Mouse (Mus musculus): ENCODE data around the gene Sox30. TPM values are rescaled to one million over a fixed set of nuclear protein-coding genes. Genes with fewer than 3 reads are reported as not detected.

The Sox30 gene
- polyA plus RNA-seq, 1 experiment from 2014 or later, result 0.16 TPM

DNA sequence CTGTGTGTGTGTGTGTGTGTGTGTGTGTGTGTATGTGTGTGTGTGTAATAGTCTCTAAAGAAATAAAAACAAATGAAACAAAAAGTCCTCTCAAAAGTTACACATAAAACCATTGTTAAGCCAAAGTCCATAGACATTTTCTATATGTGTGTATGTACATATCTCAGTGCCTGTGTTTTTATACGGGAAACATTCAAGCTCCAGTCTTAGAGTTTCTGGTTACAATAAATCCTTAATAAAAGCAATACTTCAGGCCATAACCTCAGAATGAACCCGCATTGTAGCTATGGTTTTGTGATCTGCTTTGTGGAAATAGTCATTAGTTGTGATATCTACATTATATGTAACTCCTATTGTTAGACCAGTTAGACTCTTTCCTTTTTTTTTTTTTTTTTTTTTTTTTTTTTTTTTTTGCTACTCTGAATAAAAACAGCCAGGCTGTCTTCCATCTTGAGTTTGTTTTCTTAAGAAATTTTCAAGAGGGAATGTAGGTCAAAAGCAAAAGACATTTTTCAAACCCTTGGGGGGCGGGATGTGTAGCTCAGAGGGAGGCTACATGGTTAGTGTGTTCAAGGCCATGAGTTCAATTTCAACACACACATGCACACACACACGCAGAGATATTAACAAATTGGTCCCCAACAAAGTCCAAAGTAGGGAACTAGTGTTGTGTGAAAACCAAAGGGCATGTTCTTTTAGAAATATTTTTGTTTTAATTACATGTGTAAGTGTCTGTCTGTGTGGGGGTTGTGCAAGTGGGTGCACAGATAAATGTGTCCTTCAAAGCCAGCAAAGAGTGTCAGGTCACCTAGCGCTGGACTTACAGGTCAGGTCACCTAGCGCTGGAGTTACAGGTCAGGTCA lies 48.1 kb downstream of the Sox30 start:
- no peak overlapping the region for H3K4me2 ChIP-seq (replicated peaks; ENCODE audit: low read depth, low read length)
- H3K4me3 ChIP-seq (ENCODE audit: low read length), result no peak overlapping the region
- peaks cover 18% of the 10 kb centered on the region for H3K4me1 ChIP-seq (ENCODE audit: control insufficient read depth, insufficient read depth, low read length)
- H3K9me3 ChIP-seq (ENCODE audit: control insufficient read depth, low read length), result no peaks in the 10 kb centered on the region
- H3K27ac ChIP-seq (ENCODE audit: low read depth, low read length), result peak overlapping the region; percentile 42
- no peaks in the 10 kb centered on the region for H3K36me3 ChIP-seq (ENCODE audit: control insufficient read depth, insufficient read depth, low read length)
- no peaks in the 10 kb centered on the region for H3K27me3 ChIP-seq (ENCODE audit: control insufficient read depth, insufficient read depth, low read length)
- H3K9ac ChIP-seq (ENCODE audit: low read depth, low read length), result no peak overlapping the region
- no peak for ATAC-seq (ENCODE audit: low FRiP score, low TSS enrichment)
- 70% methylated on average over 6 of the region's 6 CpGs for WGBS

DNA sequence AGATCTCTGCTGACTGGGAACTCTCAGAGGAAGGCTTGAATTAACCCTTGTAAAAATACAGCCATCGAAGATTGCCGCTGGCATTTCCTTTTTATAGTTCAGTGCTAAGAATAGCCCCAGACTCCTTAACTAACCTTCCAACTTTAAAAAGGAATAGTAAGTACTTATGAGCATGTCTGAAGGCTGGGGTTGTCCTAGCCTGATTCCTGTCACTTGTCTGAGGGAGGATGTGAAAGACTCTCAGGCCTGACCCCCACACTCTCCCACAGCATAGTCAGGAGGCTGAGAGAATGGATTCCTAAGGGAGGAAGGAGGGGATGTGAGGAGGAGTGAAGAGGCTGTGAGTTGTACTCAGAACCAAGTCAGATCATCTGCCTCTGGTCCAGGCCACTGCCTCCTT lies 49.4 kb downstream of the Sox30 start:
- Histone ChIP-seq H3K36me3 (ENCODE audit: control insufficient read depth, insufficient read depth, low read length) (no peaks in the 10 kb centered on the region), H3K27ac (ENCODE audit: low read depth, low read length) (peak overlapping the region; percentile 63; the same call in 1 of the 2 replicates), H3K4me1 (ENCODE audit: control insufficient read depth, insufficient read depth, low read length) (peaks cover 18% of the 10 kb centered on the region), H3K27me3 (ENCODE audit: control insufficient read depth, insufficient read depth, low read length) (no peaks in the 10 kb centered on the region), H3K9me3 (ENCODE audit: control insufficient read depth, low read length) (no peaks in the 10 kb centered on the region), H3K4me2 (replicated peaks; ENCODE audit: low read depth, low read length) (no peak overlapping the region), H3K9ac (ENCODE audit: low read depth, low read length) (no peak overlapping the region), H3K4me3 (ENCODE audit: low read length) (no peak overlapping the region)
- ATAC-seq (ENCODE audit: low FRiP score, low TSS enrichment), result peak; percentile 40
- WGBS, result 43% methylated on average over 2 of the region's 2 CpGs

DNA sequence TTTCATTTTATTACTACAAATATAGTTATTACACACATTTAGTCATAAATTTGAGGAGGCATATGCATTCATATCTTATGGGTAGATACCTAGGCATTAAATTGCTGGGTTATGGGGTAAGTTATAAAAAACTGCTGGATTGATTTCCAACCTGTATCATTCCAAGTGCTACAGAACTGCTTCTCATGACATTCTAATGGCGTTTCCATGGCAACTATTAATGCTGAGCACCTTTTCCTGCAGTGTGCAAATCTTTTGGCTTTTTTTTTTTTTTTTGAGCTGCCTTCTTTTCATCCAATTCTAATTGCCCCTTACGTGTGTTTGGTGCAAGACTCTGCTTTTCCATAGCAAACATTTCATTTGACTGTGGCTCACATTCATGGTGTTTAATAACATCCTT lies 49.9 kb downstream of the Sox30 start:
- peaks cover 18% of the 10 kb centered on the region for H3K4me1 ChIP-seq (ENCODE audit: control insufficient read depth, insufficient read depth, low read length)
- no peak overlapping the region for H3K4me3 ChIP-seq (ENCODE audit: low read length)
- H3K27ac ChIP-seq (ENCODE audit: low read depth, low read length), result peak overlapping the region; percentile 63; the same call in 1 of the 2 replicates
- H3K9ac ChIP-seq (ENCODE audit: low read depth, low read length), result no peak overlapping the region
- no peaks in the 10 kb centered on the region for H3K36me3 ChIP-seq (ENCODE audit: control insufficient read depth, insufficient read depth, low read length)
- no peak overlapping the region for H3K4me2 ChIP-seq (replicated peaks; ENCODE audit: low read depth, low read length)
- ATAC-seq (ENCODE audit: low FRiP score, low TSS enrichment), result no peak
- no peaks in the 10 kb centered on the region for H3K27me3 ChIP-seq (ENCODE audit: control insufficient read depth, insufficient read depth, low read length)
- 75% methylated on average over 2 of the region's 2 CpGs for WGBS
- no peaks in the 10 kb centered on the region for H3K9me3 ChIP-seq (ENCODE audit: control insufficient read depth, low read length)

DNA sequence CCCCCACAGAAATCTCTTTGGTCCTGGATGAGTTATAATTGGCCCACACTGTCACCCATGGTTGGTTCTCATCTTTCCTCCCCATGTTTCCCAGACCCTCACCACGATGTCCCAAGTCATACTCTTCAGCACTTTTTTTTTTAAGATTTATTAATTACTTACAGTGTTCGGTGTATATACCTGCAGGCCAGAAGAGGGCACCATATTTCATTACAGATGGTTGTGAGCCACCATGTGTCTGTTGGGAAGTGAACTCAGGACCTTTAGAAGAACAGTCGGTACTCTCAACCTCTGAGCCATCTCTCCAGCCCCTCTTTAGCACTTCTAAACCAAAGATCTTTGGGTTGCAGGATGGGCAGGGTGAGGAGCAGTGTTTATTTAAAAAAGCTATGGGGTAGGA lies 51.4 kb downstream of the Sox30 start:
- Histone ChIP-seq H3K36me3 (ENCODE audit: control insufficient read depth, insufficient read depth, low read length) (no peaks in the 10 kb centered on the region), H3K4me3 (ENCODE audit: low read length) (no peak overlapping the region), H3K27me3 (ENCODE audit: control insufficient read depth, insufficient read depth, low read length) (no peaks in the 10 kb centered on the region), H3K9ac (ENCODE audit: low read depth, low read length) (no peak overlapping the region), H3K9me3 (ENCODE audit: control insufficient read depth, low read length) (no peaks in the 10 kb centered on the region), H3K4me2 (replicated peaks; ENCODE audit: low read depth, low read length) (no peak overlapping the region), H3K27ac (ENCODE audit: low read depth, low read length) (no peak overlapping the region), H3K4me1 (ENCODE audit: control insufficient read depth, insufficient read depth, low read length) (peaks cover 18% of the 10 kb centered on the region)
- WGBS, result 63% methylated on average over 3 of the region's 3 CpGs
- no peak for ATAC-seq (ENCODE audit: low FRiP score, low TSS enrichment)

DNA sequence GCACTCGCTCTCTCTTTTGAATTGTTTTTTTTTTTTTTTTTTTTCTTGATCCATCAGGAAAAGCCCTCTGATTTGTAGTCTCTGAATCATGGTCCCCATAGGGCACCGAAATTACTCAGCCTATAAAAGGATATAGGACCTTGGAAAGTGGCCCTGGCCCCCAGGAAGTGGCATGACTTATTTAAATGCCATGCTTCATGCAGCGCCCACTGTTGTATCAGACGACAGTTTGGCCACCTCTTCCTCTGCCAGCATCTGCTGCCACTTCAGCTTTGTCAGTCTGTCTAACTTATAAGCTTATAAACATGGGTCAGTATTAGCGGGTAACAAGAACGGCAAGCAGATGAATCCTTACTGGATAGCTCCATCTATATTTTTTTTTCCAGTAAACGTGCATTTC lies 52.8 kb downstream of the Sox30 start:
- H3K9me3 ChIP-seq (ENCODE audit: control insufficient read depth, low read length), result no peaks in the 10 kb centered on the region
- no peak overlapping the region for H3K4me3 ChIP-seq (ENCODE audit: low read length)
- 80% methylated on average over 7 of the region's 7 CpGs for WGBS
- no peak overlapping the region for H3K4me2 ChIP-seq (replicated peaks; ENCODE audit: low read depth, low read length)
- peaks cover 18% of the 10 kb centered on the region for H3K4me1 ChIP-seq (ENCODE audit: control insufficient read depth, insufficient read depth, low read length)
- no peaks in the 10 kb centered on the region for H3K36me3 ChIP-seq (ENCODE audit: control insufficient read depth, insufficient read depth, low read length)
- H3K9ac ChIP-seq (ENCODE audit: low read depth, low read length), result no peak overlapping the region
- ATAC-seq (ENCODE audit: low FRiP score, low TSS enrichment), result no peak
- no peaks in the 10 kb centered on the region for H3K27me3 ChIP-seq (ENCODE audit: control insufficient read depth, insufficient read depth, low read length)
- H3K27ac ChIP-seq (ENCODE audit: low read depth, low read length), result no peak overlapping the region

DNA sequence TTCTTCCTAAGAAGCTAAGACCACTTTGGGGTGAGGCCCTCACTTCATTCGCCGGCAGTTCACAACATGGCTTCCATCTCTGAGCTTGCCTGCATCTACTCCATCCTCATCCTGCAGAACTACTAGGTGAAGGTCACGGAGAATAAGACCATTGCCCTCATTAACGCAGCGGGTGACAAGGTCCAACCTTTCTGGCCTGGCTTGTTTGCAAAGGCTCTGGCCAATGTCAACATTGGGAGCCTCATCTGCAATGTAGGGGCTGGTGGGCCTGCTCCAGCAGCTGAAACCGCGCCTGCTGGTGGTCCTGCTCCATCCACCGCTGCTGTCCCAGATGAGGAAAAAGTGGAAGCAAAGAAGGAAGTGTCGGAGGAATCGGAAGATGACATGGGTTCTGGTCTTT lies 56.3 kb downstream of the Sox30 start:
- WGBS, result 96% methylated on average over 10 of the region's 10 CpGs
- no peak overlapping the region for H3K9ac ChIP-seq (ENCODE audit: low read depth, low read length)
- ATAC-seq (ENCODE audit: low FRiP score, low TSS enrichment), result no peak

DNA sequence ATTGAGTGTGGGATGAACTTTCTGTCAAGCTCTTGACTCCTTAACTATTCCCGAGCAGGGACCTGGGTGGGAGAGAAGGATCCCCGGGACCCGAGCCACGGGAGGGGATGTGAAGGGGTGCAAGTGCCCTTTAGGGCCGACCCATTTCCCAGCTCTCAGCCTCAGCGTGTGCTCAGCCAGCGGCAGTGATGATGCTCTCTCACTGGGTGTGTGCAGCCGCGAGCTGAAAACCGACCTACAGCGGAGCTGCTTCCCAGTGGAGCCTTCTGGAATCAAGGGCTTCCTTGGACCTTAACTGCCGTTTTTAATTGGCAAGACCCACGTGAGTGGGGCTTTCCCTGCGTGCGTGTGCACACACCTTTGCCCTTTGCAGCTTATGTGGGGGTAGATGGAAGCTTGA lies 58.8 kb downstream of the Sox30 start:
- peaks cover 7% of the 10 kb centered on the region for H3K4me1 ChIP-seq (ENCODE audit: control insufficient read depth, insufficient read depth, low read length)
- peak; percentile 58 for ATAC-seq (ENCODE audit: low FRiP score, low TSS enrichment)
- peak overlapping the region; percentile 26 for H3K4me2 ChIP-seq (replicated peaks; ENCODE audit: low read depth, low read length)
- H3K9ac ChIP-seq (ENCODE audit: low read depth, low read length), result peak overlapping the region; percentile 14; the same call in 1 of the 2 replicates
- H3K9me3 ChIP-seq (ENCODE audit: control insufficient read depth, low read length), result no peaks in the 10 kb centered on the region
- H3K27me3 ChIP-seq (ENCODE audit: control insufficient read depth, insufficient read depth, low read length), result no peaks in the 10 kb centered on the region
- 45% methylated on average over 15 of the region's 15 CpGs for WGBS
- no peak overlapping the region for H3K4me3 ChIP-seq (ENCODE audit: low read length)
- no peaks in the 10 kb centered on the region for H3K36me3 ChIP-seq (ENCODE audit: control insufficient read depth, insufficient read depth, low read length)
- peak overlapping the region; percentile 59 for H3K27ac ChIP-seq (ENCODE audit: low read depth, low read length)

More for the DNA sequence above, 56.3 kb downstream of the Sox30 start:
- no peaks in the 10 kb centered on the region for H3K27me3 ChIP-seq (ENCODE audit: control insufficient read depth, insufficient read depth, low read length)
- no peak overlapping the region for H3K4me3 ChIP-seq (ENCODE audit: low read length)
- H3K4me1 ChIP-seq (ENCODE audit: control insufficient read depth, insufficient read depth, low read length), result peaks cover 11% of the 10 kb centered on the region
- no peak overlapping the region for H3K4me2 ChIP-seq (replicated peaks; ENCODE audit: low read depth, low read length)
- H3K36me3 ChIP-seq (ENCODE audit: control insufficient read depth, insufficient read depth, low read length), result no peaks in the 10 kb centered on the region
- H3K9me3 ChIP-seq (ENCODE audit: control insufficient read depth, low read length), result no peaks in the 10 kb centered on the region
- H3K27ac ChIP-seq (ENCODE audit: low read depth, low read length), result no peak overlapping the region

DNA sequence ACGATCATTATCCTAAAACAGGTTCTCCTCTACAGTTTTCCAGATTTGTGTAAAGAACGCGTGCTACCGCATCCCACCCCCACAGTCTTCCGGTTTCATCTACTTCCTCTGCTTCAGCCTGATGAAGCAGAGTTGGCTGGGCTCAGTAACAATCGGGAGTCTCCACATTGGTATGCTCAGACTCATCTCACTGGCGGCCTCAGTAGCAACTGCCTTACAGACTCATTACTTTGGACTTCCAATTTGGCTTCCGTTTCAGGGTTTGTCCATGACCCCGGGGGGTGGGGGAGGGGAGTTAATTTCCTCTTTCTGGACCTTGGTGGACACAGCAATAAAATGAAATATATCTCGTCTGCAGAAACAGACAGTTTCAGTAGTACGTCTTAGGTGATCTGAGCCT lies 59.2 kb downstream of the Sox30 start:
- H3K36me3 ChIP-seq (ENCODE audit: control insufficient read depth, insufficient read depth, low read length), result no peaks in the 10 kb centered on the region
- 19% methylated on average over 11 of the region's 11 CpGs for WGBS
- peak overlapping the region; percentile 59 for H3K27ac ChIP-seq (ENCODE audit: low read depth, low read length)
- peaks cover 7% of the 10 kb centered on the region for H3K4me1 ChIP-seq (ENCODE audit: control insufficient read depth, insufficient read depth, low read length)
- peak overlapping the region; percentile 26 for H3K4me2 ChIP-seq (replicated peaks; ENCODE audit: low read depth, low read length)
- peak; percentile 70 for ATAC-seq (ENCODE audit: low FRiP score, low TSS enrichment)
- H3K9ac ChIP-seq (ENCODE audit: low read depth, low read length), result no peak overlapping the region
- no peaks in the 10 kb centered on the region for H3K27me3 ChIP-seq (ENCODE audit: control insufficient read depth, insufficient read depth, low read length)
- no peak overlapping the region for H3K4me3 ChIP-seq (ENCODE audit: low read length)
- no peaks in the 10 kb centered on the region; the same call in 1 of the 2 replicates for H3K9me3 ChIP-seq (ENCODE audit: control insufficient read depth, low read length)

DNA sequence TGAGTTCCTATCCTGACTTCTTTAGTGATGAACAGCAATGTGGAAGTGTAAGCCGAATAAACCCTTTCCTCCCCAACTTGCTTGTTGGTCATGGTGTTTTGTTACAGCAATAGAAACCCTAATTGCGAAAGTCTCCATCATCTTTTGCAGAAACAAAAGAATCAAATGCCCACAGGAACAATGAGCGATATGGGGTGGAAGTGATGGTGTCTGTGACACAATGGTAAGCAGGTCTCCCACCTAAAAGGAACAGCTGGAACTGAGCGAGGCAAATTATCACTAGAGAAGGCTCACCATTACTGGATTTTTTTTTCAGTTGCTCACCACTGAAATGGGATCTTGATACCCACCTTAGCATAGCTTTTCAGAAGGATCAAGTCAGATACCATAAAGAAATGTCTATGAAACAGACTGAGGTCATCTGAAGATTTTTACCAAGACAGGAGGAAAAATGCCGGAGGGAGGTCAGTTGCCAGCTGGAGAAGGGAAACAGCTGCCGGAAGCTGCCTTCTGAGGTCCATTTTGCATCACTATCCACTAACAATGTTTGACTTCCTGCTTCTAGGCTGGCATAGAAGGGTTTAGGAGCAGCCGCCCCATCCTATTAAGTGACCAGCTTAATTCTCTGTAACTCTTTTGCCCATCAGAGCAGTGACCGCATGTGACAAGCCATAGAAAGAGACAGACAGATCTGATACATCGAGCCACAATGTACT lies 60.9 kb downstream of the Sox30 start:
- Histone ChIP-seq H3K27me3 (ENCODE audit: control insufficient read depth, insufficient read depth, low read length) (no peaks in the 10 kb centered on the region), H3K4me2 (replicated peaks; ENCODE audit: low read depth, low read length) (no peak overlapping the region), H3K27ac (ENCODE audit: low read depth, low read length) (no peak overlapping the region), H3K9me3 (ENCODE audit: control insufficient read depth, low read length) (no peaks in the 10 kb centered on the region; the same call in 1 of the 2 replicates), H3K36me3 (ENCODE audit: control insufficient read depth, insufficient read depth, low read length) (no peaks in the 10 kb centered on the region), H3K4me1 (ENCODE audit: control insufficient read depth, insufficient read depth, low read length) (peaks cover 7% of the 10 kb centered on the region), H3K9ac (ENCODE audit: low read depth, low read length) (no peak overlapping the region), H3K4me3 (ENCODE audit: low read length) (no peak overlapping the region)
- no peak for ATAC-seq (ENCODE audit: low FRiP score, low TSS enrichment)
- WGBS, result 76% methylated on average over 9 of the region's 9 CpGs
